Comparison of ENCODE assay signal across 40 mouse cellular contexts in genomic region chr7:43827706-43828105, GRCm38 (mm10). TPM values are rescaled to one million over a fixed set of nuclear protein-coding genes. Genes with fewer than 3 reads are reported as not detected.
"Had no signal": no experiment of that assay in that cellular context is flagged by ENCODE, and none has a peak within 500 bp of the region (broad histone marks: within the 10 kb centered on the region; RNA-seq: fewer than 3 reads in every experiment).

No protein-coding gene starts in this region.

- H3K9ac ChIP-seq: heart, embryonic 13.5 days; heart, embryonic 15.5 days; hindbrain, embryonic 12.5 days; hindbrain, embryonic 14.5 days; kidney, embryonic 15.5 days; limb, embryonic 13.5 days; limb, embryonic 15.5 days; liver, embryonic 12.5 days; liver, embryonic 14.5 days had no signal

- H3K27ac ChIP-seq: gastrocnemius, adult 2 months; heart, adult 2 months; heart, embryonic 13.5 days; heart, embryonic 15.5 days; hindbrain, embryonic 10.5 days; hindbrain, embryonic 12.5 days; hindbrain, embryonic 14.5 days; kidney, embryonic 15.5 days; kidney, postnatal 0 days; left cerebral cortex, adult 2 months; limb, embryonic 13.5 days; limb, embryonic 15.5 days; liver, embryonic 12.5 days; liver, embryonic 14.5 days had no signal

- H3K4me2 ChIP-seq: heart, embryonic 11.5 days; heart, embryonic 13.5 days; heart, embryonic 15.5 days; hindbrain, embryonic 12.5 days; hindbrain, embryonic 14.5 days; kidney, embryonic 15.5 days; limb, embryonic 13.5 days; limb, embryonic 15.5 days; liver, embryonic 12.5 days had no signal

- DNase-seq: gastrocnemius, adult 2 months; gastrocnemius, postnatal 10 days; gastrocnemius, postnatal 25 days; heart, postnatal 4 days; kidney, adult 11 months; kidney, adult 2 months; kidney, adult 9 months; kidney, postnatal 14 days; kidney, postnatal 36 days; layer of hippocampus, adult 9-11 months; layer of hippocampus, postnatal 36 days; left cerebral cortex, postnatal 4 days had no signal

- H3K9me3 ChIP-seq: heart, embryonic 13.5 days; heart, embryonic 15.5 days; hindbrain, embryonic 10.5 days; hindbrain, embryonic 12.5 days; kidney, embryonic 15.5 days; limb, embryonic 15.5 days; liver, embryonic 12.5 days had no signal

- H3K27me3 ChIP-seq: heart, embryonic 13.5 days; heart, embryonic 15.5 days; hindbrain, embryonic 12.5 days; kidney, embryonic 15.5 days; limb, embryonic 13.5 days; limb, embryonic 15.5 days; liver, embryonic 12.5 days had no signal

- H3K36me3 ChIP-seq: heart, embryonic 13.5 days; heart, embryonic 15.5 days; hindbrain, embryonic 10.5 days; hindbrain, embryonic 12.5 days; kidney, embryonic 15.5 days; limb, embryonic 13.5 days; limb, embryonic 15.5 days; liver, embryonic 12.5 days had no signal

- H3K4me3 ChIP-seq: gastrocnemius, adult 2 months; heart, adult 2 months; heart, embryonic 13.5 days; heart, embryonic 15.5 days; hindbrain, embryonic 10.5 days; hindbrain, embryonic 12.5 days; kidney, embryonic 15.5 days; left cerebral cortex, adult 2 months; limb, embryonic 13.5 days; limb, embryonic 15.5 days; liver, embryonic 12.5 days had no signal

- ATAC-seq: hindbrain, embryonic 16.5 days; inflammation-experienced regulatory T-cells, adult 6 months; liver, embryonic 12.5 days had no signal

- H3K4me1 ChIP-seq: heart, embryonic 13.5 days; heart, embryonic 15.5 days; hindbrain, embryonic 10.5 days; hindbrain, embryonic 12.5 days; kidney, embryonic 15.5 days; limb, embryonic 13.5 days; limb, embryonic 15.5 days; liver, embryonic 12.5 days had no signal

RNA-seq across cellular contexts. Expression of gene Klk6, which starts 3.4 kb away (rescaled TPM):
- total RNA-seq: gastrocnemius, adult 2 months; gastrocnemius, postnatal 10 days; gastrocnemius, postnatal 25 days; gastrocnemius, postnatal 4 days; granulocyte monocyte progenitor cell, adult 5-6 weeks; heart, adult 2 months; heart, postnatal 25 days; heart, postnatal 4 days; layer of hippocampus, postnatal 14 days; left cerebral cortex, postnatal 4 days; liver, adult 2 months had no signal
- polyA plus RNA-seq: heart, adult 2 months; heart, embryonic 11.5 days; heart, embryonic 13.5 days; heart, embryonic 15.5 days; heart, postnatal 0 days; hindbrain, embryonic 10.5 days; hindbrain, embryonic 12.5 days; hindbrain, embryonic 14.5 days; hindbrain, embryonic 16.5 days; kidney, adult 2 months; kidney, postnatal 0 days; large intestine, adult 2 months; limb, embryonic 13.5 days; liver, adult 2 months; liver, embryonic 12.5 days; liver, embryonic 14.5 days had no signal

RNA-seq across cellular contexts. Expression of gene Klk5, which starts 14.1 kb away (rescaled TPM):
- total RNA-seq: gastrocnemius, adult 2 months; gastrocnemius, postnatal 10 days; gastrocnemius, postnatal 25 days; gastrocnemius, postnatal 4 days; granulocyte monocyte progenitor cell, adult 5-6 weeks; heart, adult 2 months; heart, postnatal 25 days; heart, postnatal 4 days; layer of hippocampus, adult 18-20 months; layer of hippocampus, adult 8-10 months; layer of hippocampus, postnatal 14 days; layer of hippocampus, postnatal 36 days; left cerebral cortex, adult 2 months; left cerebral cortex, postnatal 25 days; left cerebral cortex, postnatal 4 days; liver, adult 2 months had no signal
- polyA plus RNA-seq: frontal cortex, adult 2 months; heart, adult 2 months; heart, embryonic 11.5 days; heart, embryonic 13.5 days; heart, embryonic 15.5 days; heart, postnatal 0 days; hindbrain, embryonic 14.5 days; hindbrain, embryonic 16.5 days; inflammation-experienced regulatory T-cells, adult 6 months; kidney, adult 2 months; kidney, embryonic 15.5 days; kidney, postnatal 0 days; large intestine, adult 2 months; limb, embryonic 11.5 days; liver, adult 2 months; liver, embryonic 12.5 days; liver, embryonic 14.5 days had no signal

RNA-seq across cellular contexts. Expression of gene Klk7, which starts 16.6 kb away (rescaled TPM):
- total RNA-seq: gastrocnemius, adult 2 months; gastrocnemius, postnatal 10 days; gastrocnemius, postnatal 25 days; gastrocnemius, postnatal 4 days; granulocyte monocyte progenitor cell, adult 5-6 weeks; heart, adult 2 months; heart, postnatal 4 days; left cerebral cortex, adult 2 months; left cerebral cortex, postnatal 25 days; liver, adult 2 months had no signal
- polyA plus RNA-seq: frontal cortex, adult 2 months; heart, embryonic 15.5 days; heart, postnatal 0 days; hindbrain, embryonic 10.5 days; hindbrain, embryonic 12.5 days; hindbrain, embryonic 14.5 days; hindbrain, embryonic 16.5 days; kidney, adult 2 months; kidney, embryonic 15.5 days; kidney, postnatal 0 days; large intestine, adult 2 months; limb, embryonic 11.5 days; limb, embryonic 13.5 days; liver, adult 2 months; liver, embryonic 12.5 days; liver, embryonic 14.5 days had no signal

RNA-seq across cellular contexts. Expression of gene Klk9, which starts 36.0 kb away (rescaled TPM):
- total RNA-seq: gastrocnemius, adult 2 months; gastrocnemius, postnatal 10 days; gastrocnemius, postnatal 25 days; gastrocnemius, postnatal 4 days; granulocyte monocyte progenitor cell, adult 5-6 weeks; heart, adult 2 months; heart, postnatal 25 days; heart, postnatal 4 days; layer of hippocampus, adult 18-20 months; layer of hippocampus, postnatal 36 days; left cerebral cortex, adult 2 months; left cerebral cortex, postnatal 25 days; left cerebral cortex, postnatal 4 days; liver, adult 2 months had no signal
- polyA plus RNA-seq: frontal cortex, adult 2 months; heart, embryonic 11.5 days; heart, embryonic 15.5 days; heart, postnatal 0 days; hindbrain, embryonic 12.5 days; hindbrain, embryonic 14.5 days; inflammation-experienced regulatory T-cells, adult 6 months; kidney, adult 2 months; large intestine, adult 2 months; limb, embryonic 11.5 days; liver, adult 2 months; liver, embryonic 12.5 days; liver, embryonic 14.5 days had no signal
